Mouse (Mus musculus) kidney, postnatal 25 days (tissue): ENCODE results near the gene Dnase1.
"Not testable (repeated sequence)": the region's sequence is repeated elsewhere in the genome, so short reads cannot be mapped to it uniquely, and the experiment has no call there.

Source experiments
- DNase-seq, 2 experiments: peaks; one replicate each; pipeline ENCODE4 v3.0.0; 2021; ENCODE audit warnings: mixed read lengths in 2 of 2

Gene Dnase1

DNA sequence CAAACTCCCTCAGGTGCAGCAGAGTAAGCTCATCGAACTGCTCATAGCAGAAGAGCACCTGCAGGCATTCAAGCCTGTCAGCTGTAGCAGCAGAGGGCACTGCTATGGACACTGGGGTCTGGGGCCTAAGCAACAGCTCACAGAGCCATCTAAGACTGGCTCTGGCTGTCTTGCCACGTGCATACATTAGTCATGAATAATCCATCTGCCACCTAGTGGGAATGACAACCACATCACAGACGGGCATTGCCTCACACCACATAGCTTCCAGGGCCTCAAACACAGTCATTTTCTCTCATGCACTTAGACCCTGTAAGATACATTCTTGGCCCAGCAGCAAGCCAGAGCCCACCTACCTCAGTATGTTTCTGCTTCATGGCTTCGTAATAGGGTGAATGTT is 8.8 kb downstream of the Dnase1 start:
- DNase-seq = no peak

DNA sequence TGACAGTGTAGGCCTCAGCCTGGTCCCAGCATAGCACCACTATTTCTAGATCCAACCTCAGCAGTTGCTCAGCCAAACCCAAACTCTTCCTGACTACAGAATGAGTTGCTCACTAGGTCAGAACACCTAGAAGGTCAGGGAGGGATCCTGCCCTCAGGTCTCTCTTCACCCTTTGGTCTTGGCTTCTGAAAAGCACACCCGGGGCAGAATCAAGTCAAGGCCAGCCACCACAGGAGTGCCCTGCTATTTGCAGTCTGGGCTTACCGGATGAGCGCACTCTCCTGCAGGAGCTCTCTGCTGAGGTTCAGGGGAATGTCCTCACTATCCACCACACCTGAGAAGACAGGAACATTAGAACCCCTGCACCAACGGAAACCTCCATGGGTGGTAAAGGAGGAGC is 15.9 kb downstream of the Dnase1 start:
- peak in 1 of 2 experiments; percentile 78 for DNase-seq

DNA sequence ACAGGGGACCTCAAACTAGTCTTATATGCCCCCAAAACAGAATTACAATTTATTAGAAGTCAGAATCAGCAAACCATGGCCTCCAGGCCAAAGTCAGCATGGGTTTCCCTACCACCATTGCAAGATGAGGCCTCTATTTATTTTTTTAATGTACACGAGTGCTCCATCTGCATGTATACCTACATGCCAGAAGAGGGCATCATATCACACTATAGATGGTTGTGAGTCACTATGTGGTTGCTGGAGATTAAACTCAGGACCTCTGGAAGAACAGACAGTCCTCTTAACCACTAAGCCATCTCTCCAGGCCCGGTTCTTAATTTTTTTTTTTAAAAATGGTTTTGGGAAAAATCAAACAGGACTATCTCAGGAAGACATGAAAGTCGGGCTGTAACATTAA is 17.1 kb downstream of the Dnase1 start:
- no peak for DNase-seq

DNA sequence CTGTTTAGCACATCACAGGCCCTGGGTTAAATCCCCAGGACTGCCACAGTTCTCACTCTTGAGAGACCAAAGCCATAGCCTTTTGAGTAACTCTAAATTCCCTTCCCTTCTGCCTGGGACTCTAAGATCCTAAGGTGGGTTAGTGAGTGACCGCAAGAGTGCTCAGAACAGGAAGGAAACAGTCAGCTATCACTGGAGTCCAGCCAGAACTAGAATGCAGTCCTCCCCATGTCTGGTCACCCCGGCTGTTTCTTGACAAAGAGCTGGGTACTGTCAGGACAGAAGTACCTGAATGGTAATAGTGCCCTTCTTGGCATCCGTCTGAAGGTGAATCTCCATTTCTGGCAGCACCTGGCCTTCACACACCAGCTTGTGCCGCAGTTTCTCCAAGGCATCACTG is 28.2 kb downstream of the Dnase1 start:
- no peak for DNase-seq

DNA sequence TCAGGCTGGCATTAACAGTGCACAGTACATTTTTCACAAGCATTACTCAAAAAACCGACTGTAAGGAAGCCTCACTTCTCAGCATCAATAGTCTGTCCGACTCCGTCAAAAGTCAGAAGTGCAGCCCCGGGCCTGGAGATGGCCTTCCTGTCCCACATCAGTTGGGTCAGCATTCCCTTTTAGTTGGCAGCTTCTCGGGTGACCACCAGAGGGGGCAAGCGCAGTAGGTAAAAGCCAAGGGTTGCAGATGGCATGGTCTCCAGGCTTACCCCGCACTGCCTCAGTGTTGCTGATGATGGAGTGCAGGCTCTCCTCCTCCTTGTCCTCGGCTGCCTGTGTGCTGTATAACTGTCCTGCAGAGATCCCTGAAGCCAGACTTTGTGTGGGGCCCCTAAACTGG is 31.8 kb downstream of the Dnase1 start:
- DNase-seq = peak; percentile 76 to 77

DNA sequence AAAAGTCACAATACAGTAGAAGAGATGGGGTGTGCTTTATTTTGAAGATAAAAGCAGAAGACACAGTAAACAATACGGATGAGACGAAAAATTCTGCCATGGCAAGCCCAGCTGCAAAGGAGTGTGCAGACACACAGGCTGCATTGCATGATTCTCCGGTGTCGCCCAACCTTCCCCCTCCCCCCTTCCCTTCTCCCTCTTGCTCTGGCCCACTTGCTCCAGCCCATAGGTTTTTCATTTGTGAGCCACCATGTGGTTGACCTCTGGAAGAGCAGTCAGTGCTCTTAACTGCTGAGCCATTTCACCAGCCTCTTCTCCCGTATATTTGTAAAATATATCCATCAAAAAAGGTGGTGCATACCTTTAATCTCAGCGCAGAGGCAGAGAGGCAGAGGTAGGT is 37.6 kb downstream of the Dnase1 start:
- no peak for DNase-seq

DNA sequence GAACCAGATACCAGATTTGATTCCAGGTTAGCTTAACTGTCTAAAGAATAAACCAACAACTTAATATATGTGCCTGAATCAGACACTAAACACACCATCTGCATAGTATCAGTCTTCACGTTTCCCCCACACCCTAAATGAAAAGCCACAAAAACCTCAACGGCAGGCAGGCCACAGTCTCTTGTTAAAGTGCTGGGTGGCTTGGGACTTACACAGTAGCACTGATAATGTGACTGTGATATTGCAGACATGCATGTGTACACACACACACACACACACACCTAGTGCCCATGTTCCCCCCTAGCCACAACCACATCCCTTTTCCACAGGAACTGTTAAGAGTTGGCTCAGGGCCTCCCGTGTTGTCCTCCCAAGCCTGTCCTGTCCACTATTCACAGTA is 38.1 kb downstream of the Dnase1 start:
- DNase-seq = no peak

DNA sequence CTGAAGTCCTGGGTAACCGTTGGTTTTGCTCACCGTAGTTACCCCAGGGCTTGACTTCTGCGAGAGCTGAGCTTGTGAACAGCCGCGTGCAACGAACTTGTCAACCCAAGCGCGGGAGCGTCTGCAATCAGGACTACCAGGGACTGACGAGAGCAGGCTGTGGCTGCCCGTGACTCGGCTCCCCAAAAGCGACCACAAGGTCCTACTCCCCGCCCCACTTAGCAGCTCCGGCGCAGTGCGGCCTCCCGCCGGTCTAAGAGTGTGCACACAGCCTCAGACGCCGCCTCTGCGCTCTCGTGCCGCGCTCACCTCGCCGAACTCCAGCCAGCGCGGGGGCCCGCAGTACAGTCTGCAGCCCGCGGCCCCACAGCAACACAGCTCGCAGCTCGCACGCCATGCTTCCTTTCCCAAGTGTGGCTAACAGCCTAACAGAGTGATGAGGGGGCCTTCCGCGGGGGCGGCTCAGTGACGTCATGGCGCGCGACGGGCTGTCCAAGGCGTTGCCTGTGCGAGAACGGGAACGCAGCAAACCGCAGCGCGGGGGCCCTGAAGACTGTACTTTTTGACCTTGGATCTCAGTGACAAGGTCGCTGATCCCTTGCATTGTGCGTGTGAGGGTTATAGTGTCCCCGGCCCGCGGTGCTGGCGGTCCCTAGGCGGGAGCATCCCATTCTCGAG is 40.8 kb downstream of the Dnase1 start, which contains the start of gene Trap1:
Trap1 (minus strand) TSS at position 444 of the 678 bp plus-strand sequence.
- DNase-seq = peak; percentile 94 to 95

DNA sequence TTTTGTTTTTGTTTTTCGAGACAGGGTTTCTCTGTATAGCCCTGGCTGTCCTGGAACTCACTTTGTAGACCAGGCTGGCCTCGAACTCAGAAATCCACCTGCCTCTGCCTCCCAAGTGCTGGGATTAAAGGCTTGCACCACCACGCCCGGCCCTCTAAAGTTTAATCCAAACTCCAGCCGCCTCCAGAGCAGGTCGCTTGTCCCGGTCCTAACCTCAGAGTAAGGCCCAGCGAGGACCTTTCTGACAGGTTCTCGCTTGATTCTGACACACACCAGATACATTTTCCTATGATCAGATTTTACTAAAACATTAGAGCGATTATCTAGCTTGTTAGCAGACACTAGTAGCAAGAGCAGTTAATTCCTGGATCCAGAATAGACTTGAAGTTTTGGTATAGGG is 41.6 kb downstream of the Dnase1 start:
- not testable (repeated sequence) for DNase-seq

DNA sequence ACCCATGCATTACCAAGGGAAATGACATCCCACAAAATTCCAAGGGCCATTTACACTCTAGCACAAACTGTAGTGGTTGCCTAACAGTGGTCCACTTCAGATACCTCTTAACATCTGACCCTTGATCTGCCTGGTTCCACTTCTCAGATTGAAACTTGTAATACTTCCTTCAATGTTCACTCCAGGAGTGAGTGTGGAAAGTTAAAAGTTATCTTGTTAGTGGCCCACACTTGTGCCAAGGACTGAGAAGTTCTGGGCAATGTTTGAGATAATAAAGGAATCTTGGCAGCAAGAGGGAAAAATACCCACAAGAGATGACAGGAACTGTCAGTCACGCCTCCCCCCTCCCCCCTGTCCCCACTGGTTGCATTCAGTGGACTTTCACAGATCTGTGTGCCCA is 42.9 kb downstream of the Dnase1 start:
- no peak for DNase-seq

DNA sequence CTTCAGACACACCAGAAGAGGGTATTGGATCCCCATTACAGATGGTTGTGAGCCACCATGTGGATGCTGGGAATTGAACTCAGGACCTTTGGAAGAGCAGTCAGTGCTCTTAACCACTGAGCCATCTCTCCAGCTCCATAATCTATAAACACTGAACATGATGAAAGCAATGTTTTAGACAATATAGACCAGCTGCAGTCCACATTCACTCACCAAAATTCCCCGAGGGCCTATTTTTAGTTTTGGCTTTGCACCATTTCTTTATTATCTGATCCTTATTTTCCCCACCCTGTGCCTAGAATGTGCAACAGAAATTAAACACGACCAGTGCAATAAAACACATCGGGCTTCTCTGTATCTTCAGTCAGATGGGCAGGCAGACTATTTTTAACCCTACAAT is 43.7 kb downstream of the Dnase1 start:
- DNase-seq = not testable (repeated sequence)

DNA sequence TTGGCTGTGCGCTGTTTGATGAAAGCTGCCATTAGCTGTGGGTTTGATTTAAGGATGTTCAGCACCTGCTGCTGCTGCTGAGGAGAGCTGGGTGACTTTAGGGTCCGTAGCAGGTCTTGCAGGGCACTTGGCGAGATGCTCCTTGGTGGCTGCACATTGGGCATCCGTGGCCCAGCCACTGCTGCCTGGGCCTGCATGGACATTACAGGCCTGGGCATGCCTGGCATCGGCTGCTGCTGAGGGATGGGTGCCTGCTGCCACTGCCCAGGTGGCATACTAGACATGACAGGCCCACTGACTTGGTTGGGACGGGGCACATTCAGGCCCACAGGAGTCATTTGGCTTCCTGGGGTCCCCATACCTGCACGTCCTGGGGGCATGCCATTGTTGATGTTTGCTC is 48.3 kb downstream of the Dnase1 start:
- DNase-seq = no peak

DNA sequence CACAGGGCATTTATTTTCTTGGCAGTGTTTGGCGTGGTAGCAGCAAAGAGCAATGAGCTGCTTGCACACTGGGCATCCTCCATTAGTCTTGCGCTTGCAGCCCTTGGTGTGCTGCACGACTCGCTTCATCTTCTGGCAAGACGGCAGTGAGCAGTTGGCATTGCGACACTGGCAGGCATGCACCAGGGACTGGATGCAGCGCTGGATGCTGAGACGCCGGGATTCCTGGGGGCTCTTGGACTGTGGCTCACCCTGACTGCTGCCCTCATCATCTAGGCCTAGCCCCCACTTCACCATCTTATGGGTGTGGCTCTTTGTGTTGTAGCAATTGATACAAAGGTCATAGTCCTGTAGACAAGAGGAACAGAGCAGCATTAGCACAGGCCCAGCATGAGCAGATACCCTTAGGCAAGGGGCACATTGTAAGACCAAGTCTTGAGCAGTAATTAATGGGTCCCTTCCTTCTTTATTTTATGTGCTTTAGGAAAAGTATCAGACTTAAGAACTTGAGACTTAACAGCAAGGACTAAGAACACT is 49.2 kb downstream of the Dnase1 start:
- DNase-seq = no peak

DNA sequence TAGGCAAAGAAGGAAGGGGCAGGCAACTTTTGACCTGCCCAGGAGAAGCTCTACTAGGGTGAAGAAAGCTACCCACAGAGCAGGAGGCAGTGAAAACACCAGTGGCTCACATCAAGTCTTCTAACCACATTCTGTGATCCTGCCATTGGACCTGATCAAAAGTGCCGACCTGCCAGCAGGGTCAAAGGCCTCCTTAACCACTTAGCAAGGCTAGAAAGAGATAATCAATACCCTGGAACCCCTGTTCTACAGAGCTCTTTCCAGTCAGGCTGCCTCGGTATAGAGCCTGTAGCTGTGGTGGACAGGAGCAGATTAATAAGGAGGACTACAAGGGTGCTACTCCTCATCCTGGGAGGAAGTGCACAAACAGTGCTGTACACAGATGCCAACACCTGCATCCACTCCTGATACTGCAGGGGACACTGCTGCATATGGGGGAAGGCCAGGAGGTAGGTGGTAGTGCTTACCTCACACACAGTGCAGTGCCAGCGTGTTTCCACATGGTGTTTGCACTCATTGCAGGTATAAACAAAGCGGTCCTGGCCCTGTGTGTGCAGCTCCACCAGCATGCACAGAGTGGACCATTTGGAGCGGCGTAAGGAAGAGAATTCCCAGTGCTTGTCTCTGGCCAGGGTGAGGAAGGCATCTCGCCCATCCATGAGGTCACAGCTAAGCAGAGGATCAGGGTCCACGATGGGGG is 50.6 kb downstream of the Dnase1 start:
- no peak for DNase-seq
